Mouse (Mus musculus) heart, postnatal 0 days (tissue): Measurements from ENCODE around the gene Zfp983. TPM values are rescaled to one million over a fixed set of nuclear protein-coding genes. Genes with fewer than 3 reads are reported as not detected.
"Not testable (repeated sequence)": the region's sequence is repeated elsewhere in the genome, so short reads cannot be mapped to it uniquely, and the experiment has no call there.

Experiments used
- ATAC-seq: fragments of 200-750 bp; cut with Nextera tagmentation; 2 replicates; pipeline ENCODE4 v1.8.0; 2017; ENCODE audit warnings: low read depth, moderate number of reproducible peaks, moderate library complexity; ENCODE audit not compliant: insufficient read depth
- DNase-seq: peaks from one replicate; pipeline ENCODE4 v3.0.0-alpha.2; 2016; ENCODE audit warnings: low spot score
- H3K27ac ChIP-seq: fragments of 300-500 bp; sonication (generic); 2 replicates; pipeline ENCODE4 v1.5.1; 2014; ENCODE audit warnings: low read depth, mild to moderate bottlenecking
- H3K27me3 ChIP-seq: fragments of 300-500 bp; sonication (generic); 2 replicates; pipeline ENCODE4 v1.6.1; 2014; ENCODE audit warnings: low read length, mixed read lengths; ENCODE audit not compliant: control insufficient read depth, insufficient read depth
- H3K36me3 ChIP-seq: fragments of 300-500 bp; sonication (generic); replicated peaks from 2 replicates; pipeline ENCODE4 v1.6.1; 2014; ENCODE audit warnings: low read length, mixed read lengths; ENCODE audit not compliant: control insufficient read depth, insufficient read depth
- H3K4me1 ChIP-seq: fragments of 300-500 bp; sonication (generic); 2 replicates; pipeline ENCODE4 v1.6.1; 2014; ENCODE audit warnings: antibody characterized with exemption; ENCODE audit not compliant: control insufficient read depth, insufficient read depth
- H3K4me2 ChIP-seq: fragments of 300-500 bp; sonication (generic); 2 replicates; pipeline ENCODE4 v1.6.1; 2014; ENCODE audit warnings: low read depth, mild to moderate bottlenecking, low read length, moderate library complexity
- H3K4me3 ChIP-seq: fragments of 300-500 bp; sonication (generic); 2 replicates; pipeline ENCODE4 v1.5.1; 2014; ENCODE audit warnings: low read depth, low read length
- H3K9ac ChIP-seq: fragments of 300-500 bp; sonication (generic); replicated peaks from 2 replicates; pipeline ENCODE4 v1.6.1; 2014; ENCODE audit warnings: low read depth, low read length, mixed read lengths
- H3K9me3 ChIP-seq: fragments of 300-500 bp; sonication (generic); replicated peaks from 2 replicates; pipeline ENCODE4 v1.6.1; 2016; ENCODE audit warnings: low read length; ENCODE audit not compliant: control insufficient read depth
- CTCF ChIP-seq: IDR thresholded peaks from 2 replicates; pipeline ENCODE4 v1.5.1; 2016; ENCODE audit warnings: antibody characterized with exemption, control low read depth, low read depth
- EP300 ChIP-seq: IDR thresholded peaks from 2 replicates; pipeline ENCODE4 v1.6.1; 2016; ENCODE audit warnings: antibody characterized with exemption, low read depth
- WGBS: fragments of 180-500 bp; shearing (Covaris S2); extraction: QIAGEN DNeasy Blood & Tissue Kit; methylation state at CpG from one replicate; pipeline ENCODE4 v1.1.7; 2014; 5-methylcytosine and 5-hydroxymethylcytosine counted together
- polyA plus RNA-seq: library from polyadenylated mRNA; unstranded; fragments of >200 nt; fragmentation: Nextera tagmentation; extraction: Ambion mirVana; gene quantifications from 2 replicates; pipeline ENCODE4 v1.2.1, GENCODE M21; 2015
- total RNA-seq: library from RNA; depleted of rRNA; stranded (reverse); fragments of >200 nt; gene quantifications from 2 replicates; pipeline ENCODE4 v1.2.3, GENCODE M21; 2014; ENCODE audit warnings: low replicate concordance

Zfp983 gene
- total and polyA plus RNA-seq, 2 experiments from 2014 or later: 1.9 to 3.2 TPM

DNA sequence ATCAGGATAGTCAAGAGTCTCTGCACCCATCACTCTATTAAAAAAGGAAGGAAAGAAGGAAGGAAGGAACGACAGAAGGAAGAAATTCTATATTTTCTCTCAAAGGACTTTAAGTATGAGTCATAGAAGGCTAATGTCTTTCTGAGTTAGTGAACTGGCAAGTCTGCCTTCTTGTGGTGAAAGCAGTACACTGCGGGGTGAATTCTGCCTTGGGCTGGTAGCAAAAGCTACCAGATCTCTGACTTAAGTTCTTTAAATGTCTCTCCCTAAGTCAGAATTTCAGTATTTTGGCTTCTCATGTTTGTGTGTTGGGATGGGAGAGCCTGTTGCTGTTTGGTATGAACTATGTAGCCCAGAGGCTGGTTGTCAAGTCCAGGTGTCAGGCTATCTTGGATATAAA, 488 bp upstream of the Zfp983 start:
- peak overlapping the region; percentile 78 for H3K27ac ChIP-seq
- DNase-seq: peak; percentile 51
- no peaks in the 10 kb centered on the region for H3K4me1 ChIP-seq
- no peaks in the 10 kb centered on the region for H3K27me3 ChIP-seq
- 25% methylated on average over 2 of the region's 2 CpGs for WGBS
- H3K9me3 ChIP-seq: no peaks in the 10 kb centered on the region
- H3K4me2 ChIP-seq: peak overlapping the region; percentile 50
- H3K4me3 ChIP-seq: peak overlapping the region; percentile 54
- no peaks in the 10 kb centered on the region for H3K36me3 ChIP-seq
- peak; percentile 40; the same call in 1 of the 2 replicates for TF ChIP-seq CTCF
- TF ChIP-seq EP300: no peak
- no peak overlapping the region for H3K9ac ChIP-seq
- ATAC-seq: peak; percentile 42; the same call in 1 of the 2 replicates

DNA sequence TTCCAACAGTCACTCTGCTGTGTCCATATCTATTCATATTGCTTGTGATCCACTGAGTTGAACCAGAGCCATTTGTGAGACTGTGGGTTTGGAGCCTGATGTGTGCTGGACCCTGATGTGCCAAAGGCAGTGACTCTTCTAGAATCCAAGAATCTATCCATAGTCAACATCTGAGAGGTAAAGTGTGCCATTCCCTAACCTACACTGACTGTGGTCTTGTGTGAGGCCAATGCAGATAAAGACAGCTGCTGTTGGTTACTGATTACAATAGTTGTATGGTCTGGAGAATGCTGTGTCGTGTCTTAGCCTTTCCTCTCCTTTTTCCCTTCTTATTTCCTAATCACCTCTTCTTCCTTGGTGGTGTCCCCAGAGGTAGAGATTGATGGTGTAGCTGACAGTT, 28.4 kb downstream of the Zfp983 start:
- not testable (repeated sequence) for ATAC-seq, H3K4me1 ChIP-seq, H3K4me2 ChIP-seq

DNA sequence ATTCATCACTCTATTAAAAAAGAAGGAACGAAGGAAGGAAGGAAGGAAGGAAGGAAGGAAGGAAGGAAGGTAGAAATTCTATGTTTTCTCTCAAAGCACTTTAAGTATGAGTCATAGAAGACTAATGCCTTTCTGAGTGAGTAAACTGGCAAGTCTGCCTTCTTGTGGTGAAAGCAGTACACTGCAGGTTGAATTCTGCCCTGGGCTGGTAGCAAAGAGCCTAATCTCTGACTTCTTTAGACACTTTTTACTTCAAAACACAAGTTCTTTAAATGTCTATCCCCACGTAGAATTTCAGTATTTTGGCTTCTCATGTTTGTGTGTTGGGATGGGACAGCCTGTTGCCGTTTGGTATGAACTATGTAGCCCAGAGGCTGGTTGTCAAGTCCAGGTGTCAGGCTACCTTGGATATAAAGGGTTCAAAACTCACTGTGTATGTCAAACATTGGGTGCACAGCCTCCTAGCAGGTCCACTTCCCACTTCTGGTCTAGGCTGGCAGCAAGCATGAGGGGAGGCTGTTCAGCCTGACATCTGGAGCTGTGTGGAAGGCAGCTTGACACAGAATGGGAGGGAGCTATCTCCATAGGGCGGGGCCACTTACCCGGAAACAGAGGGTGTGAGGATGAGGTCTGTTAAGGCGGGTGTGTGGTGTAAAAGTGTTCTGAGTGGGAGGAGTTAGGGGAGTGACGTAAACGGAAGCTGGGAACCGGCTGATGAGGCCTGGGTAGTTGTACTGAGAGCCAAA, 29.0 kb downstream of the Zfp983 start:
- no peaks in the 10 kb centered on the region for H3K27me3 ChIP-seq
- DNase-seq (peak; percentile 94), ATAC-seq (peak; percentile 99)
- peaks cover 3% of the 10 kb centered on the region; the same call in 1 of the 2 replicates for H3K4me1 ChIP-seq
- no peaks in the 10 kb centered on the region for H3K36me3 ChIP-seq
- peak overlapping the region; percentile 52; the same call in 1 of the 2 replicates for H3K9ac ChIP-seq
- peak overlapping the region; percentile 55 for H3K4me2 ChIP-seq
- 3% methylated on average over 9 of the region's 9 CpGs for WGBS
- H3K27ac ChIP-seq: peak overlapping the region; percentile 68
- TF ChIP-seq CTCF (peak; percentile 53), EP300 (no peak)
- H3K9me3 ChIP-seq: no peaks in the 10 kb centered on the region
- peak overlapping the region; percentile 56 for H3K4me3 ChIP-seq

More for the DNA sequence above, 28.4 kb downstream of the Zfp983 start:
- H3K27ac ChIP-seq, H3K9me3 ChIP-seq, H3K4me3 ChIP-seq, H3K27me3 ChIP-seq, H3K36me3 ChIP-seq, DNase-seq, H3K9ac ChIP-seq: not testable (repeated sequence)
- WGBS: 19% methylated on average over 1 of the region's 1 CpGs

GRCm38 (mm10) chr17:21680019-21680376, 29.6 kb downstream of the Zfp983 start:
- not testable (repeated sequence) for H3K9me3 ChIP-seq, H3K36me3 ChIP-seq, H3K27me3 ChIP-seq, DNase-seq, H3K4me1 ChIP-seq
- 1% methylated on average over 10 of the region's 10 CpGs for WGBS
- ATAC-seq: peak; percentile 72
- peak overlapping the region; percentile 55 for H3K4me2 ChIP-seq
- peak overlapping the region; percentile 68; the same call in 1 of the 2 replicates for H3K27ac ChIP-seq
- H3K4me3 ChIP-seq: peak overlapping the region; percentile 56
- peak overlapping the region; percentile 52; the same call in 1 of the 2 replicates for H3K9ac ChIP-seq

DNA sequence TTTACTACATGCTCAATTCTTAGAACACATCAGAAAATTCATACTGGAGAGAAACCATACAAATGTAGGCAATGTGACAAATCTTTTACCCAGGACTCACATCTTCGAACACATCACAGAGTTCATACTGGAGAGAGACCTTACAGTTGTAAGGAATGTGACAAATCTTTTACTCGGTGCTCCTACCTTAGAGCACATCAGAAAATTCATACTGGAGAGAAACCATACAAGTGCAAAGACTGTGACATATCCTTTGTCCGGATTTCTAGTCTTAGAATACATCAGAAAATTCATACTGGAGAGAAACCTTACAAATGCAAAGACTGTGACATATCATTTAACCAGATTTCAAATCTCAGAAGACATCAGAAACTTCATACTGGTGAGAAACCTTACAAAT, 41.1 kb downstream of the Zfp983 start, which contains the start of gene Gm10226:
TSS of gene Gm10226 (plus strand) at position 301 of the 400 bp plus-strand sequence.
- Histone ChIP-seq H3K4me3 (no peak within 1 kb of the TSS), H3K4me1 (no peaks in the 10 kb centered on the region), H3K9ac (no peak within 1 kb of the TSS), H3K9me3 (no peaks in the 10 kb centered on the region), H3K36me3 (peaks cover 13% of the 10 kb centered on the region; the same call in 1 of the 2 replicates), H3K27ac (no peak within 1 kb of the TSS), H3K27me3 (no peaks in the 10 kb centered on the region), H3K4me2 (no peak within 1 kb of the TSS)
- WGBS: 75% methylated on average over 3 of the region's 3 CpGs
- TF ChIP-seq CTCF: no peak
- TF ChIP-seq EP300: no peak
- DNase-seq: no peak
- ATAC-seq: no peak

DNA sequence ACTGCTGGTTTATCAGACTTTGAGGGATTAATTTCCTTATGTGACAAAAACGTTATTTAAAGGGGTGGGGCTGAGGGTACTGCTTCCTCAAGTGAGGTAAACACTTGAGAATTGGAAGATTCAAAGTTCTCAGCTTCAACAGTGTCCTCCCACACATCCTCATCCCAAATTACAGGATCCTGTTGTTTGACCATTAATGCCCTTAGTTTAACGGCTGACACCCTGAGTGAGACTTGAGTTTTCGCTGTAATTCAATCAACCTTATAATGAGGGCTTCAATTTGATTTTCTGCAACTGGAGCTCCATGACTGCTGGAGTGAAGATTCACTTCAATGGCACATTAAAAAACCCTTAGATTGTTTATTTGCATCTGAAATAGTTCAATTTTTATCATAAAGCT, 42.9 kb downstream of the Zfp983 start:
- Histone ChIP-seq H3K4me1 (no peaks in the 10 kb centered on the region), H3K27ac (no peak overlapping the region), H3K9ac (no peak overlapping the region), H3K9me3 (no peaks in the 10 kb centered on the region), H3K27me3 (no peaks in the 10 kb centered on the region), H3K4me2 (no peak overlapping the region), H3K36me3 (peaks cover 13% of the 10 kb centered on the region; the same call in 1 of the 2 replicates), H3K4me3 (no peak overlapping the region)
- TF ChIP-seq CTCF: no peak
- TF ChIP-seq EP300: no peak
- DNase-seq (no peak), ATAC-seq (no peak)
- 68% methylated on average over 3 of the region's 3 CpGs for WGBS
